Mouse (Mus musculus): ENCODE data around the gene Gm49393. TPM values are rescaled to one million over a fixed set of nuclear protein-coding genes. Genes with fewer than 3 reads are reported as not detected.
A peak's percentile ranks its signal among the peaks of the same experiment; 100 is the strongest.
"Not testable (repeated sequence)": the region's sequence is repeated elsewhere in the genome, so short reads cannot be mapped to it uniquely, and the experiment has no call there.

Gene Gm49393
- polyA plus RNA-seq, 1 experiment from 2014 or later, result not detected

GRCm38 (mm10) chr13:60897328-60897727 lies 38.1 kb downstream of the Gm49393 start, which contains the start of gene Ctla2b:
Gene Ctla2b, minus strand, starts transcription at chr13:60897447.
- no peak within 1 kb of the TSS for H3K4me2 ChIP-seq (replicated peaks; ENCODE audit: low read depth, low read length)
- no peak within 1 kb of the TSS for H3K4me3 ChIP-seq (ENCODE audit: low read depth, low read length)
- no peaks in the 10 kb centered on the region for H3K9me3 ChIP-seq (ENCODE audit: low read length)
- ATAC-seq (peak; percentile 98), DNase-seq (ENCODE audit: low spot score) (peak; percentile 68)
- peak within 1 kb of the TSS; percentile 16; the same call in 1 of the 2 replicates for H3K27ac ChIP-seq (ENCODE audit: low read length)
- no peak for TF ChIP-seq CTCF (IDR thresholded peaks at IDR 0.05)
- TF ChIP-seq EP300 (IDR thresholded peaks at IDR 0.05), result peak; percentile 99
- H3K36me3 ChIP-seq (ENCODE audit: insufficient read depth, low read length), result no peaks in the 10 kb centered on the region
- H3K9ac ChIP-seq (replicated peaks; ENCODE audit: low read depth), result no peak within 1 kb of the TSS
- H3K27me3 ChIP-seq (replicated peaks; ENCODE audit: insufficient read depth, low read length), result no peaks in the 10 kb centered on the region
- 49% methylated on average over 3 of the region's 3 CpGs for WGBS
- no peaks in the 10 kb centered on the region for H3K4me1 ChIP-seq (ENCODE audit: insufficient read depth, low read depth, low read length)

GRCm38 (mm10) chr13:60896794-60897193 lies 38.6 kb downstream of the Gm49393 start, which contains the start of gene Gm49392:
Gene Gm49392, minus strand, starts transcription at chr13:60896894.
- not testable (repeated sequence) for H3K4me3 ChIP-seq (ENCODE audit: low read depth, low read length); H3K9me3 ChIP-seq (ENCODE audit: low read length); H3K9ac ChIP-seq (replicated peaks; ENCODE audit: low read depth); DNase-seq (ENCODE audit: low spot score); ATAC-seq; H3K4me1 ChIP-seq (ENCODE audit: insufficient read depth, low read depth, low read length); H3K27me3 ChIP-seq (replicated peaks; ENCODE audit: insufficient read depth, low read length); H3K36me3 ChIP-seq (ENCODE audit: insufficient read depth, low read length); H3K4me2 ChIP-seq (replicated peaks; ENCODE audit: low read depth, low read length)
- peak within 1 kb of the TSS; percentile 16; the same call in 1 of the 2 replicates for H3K27ac ChIP-seq (ENCODE audit: low read length)
- WGBS, result 89% methylated on average over 7 of the region's 8 CpGs

GRCm38 (mm10) chr13:60895406-60896160 lies 39.8 kb downstream of the Gm49393 start:
- H3K4me1 ChIP-seq (ENCODE audit: insufficient read depth, low read depth, low read length), result no peaks in the 10 kb centered on the region
- no peak overlapping the region for H3K4me3 ChIP-seq (ENCODE audit: low read depth, low read length)
- no peak for TF ChIP-seq EP300 (IDR thresholded peaks at IDR 0.05)
- no peak for TF ChIP-seq CTCF (IDR thresholded peaks at IDR 0.05)
- ATAC-seq, result no peak
- no peak overlapping the region for H3K9ac ChIP-seq (replicated peaks; ENCODE audit: low read depth)
- no peaks in the 10 kb centered on the region for H3K36me3 ChIP-seq (ENCODE audit: insufficient read depth, low read length)
- H3K27ac ChIP-seq (ENCODE audit: low read length), result no peak overlapping the region
- H3K27me3 ChIP-seq (replicated peaks; ENCODE audit: insufficient read depth, low read length), result no peaks in the 10 kb centered on the region
- no peak for DNase-seq (ENCODE audit: low spot score)
- no peaks in the 10 kb centered on the region for H3K9me3 ChIP-seq (ENCODE audit: low read length)
- H3K4me2 ChIP-seq (replicated peaks; ENCODE audit: low read depth, low read length), result no peak overlapping the region

GRCm38 (mm10) chr13:60892301-60892700 lies 43.1 kb downstream of the Gm49393 start:
- Histone ChIP-seq H3K9me3 (ENCODE audit: low read length) (no peaks in the 10 kb centered on the region), H3K36me3 (ENCODE audit: insufficient read depth, low read length) (no peaks in the 10 kb centered on the region), H3K9ac (replicated peaks; ENCODE audit: low read depth) (no peak overlapping the region), H3K4me1 (ENCODE audit: insufficient read depth, low read depth, low read length) (no peaks in the 10 kb centered on the region), H3K27ac (ENCODE audit: low read length) (no peak overlapping the region), H3K4me3 (ENCODE audit: low read depth, low read length) (no peak overlapping the region), H3K27me3 (replicated peaks; ENCODE audit: insufficient read depth, low read length) (no peaks in the 10 kb centered on the region), H3K4me2 (replicated peaks; ENCODE audit: low read depth, low read length) (no peak overlapping the region)
- no peak for TF ChIP-seq EP300 (IDR thresholded peaks at IDR 0.05)
- TF ChIP-seq CTCF (IDR thresholded peaks at IDR 0.05), result no peak
- WGBS, result 67% methylated on average over 1 of the region's 1 CpGs
- DNase-seq (ENCODE audit: low spot score) (no peak), ATAC-seq (no peak)

GRCm38 (mm10) chr13:60864281-60864680 lies 71.1 kb downstream of the Gm49393 start, which contains the start of gene 4930486L24Rik:
Gene 4930486L24Rik, minus strand, starts transcription at chr13:60864475.
- Histone ChIP-seq H3K36me3 (ENCODE audit: insufficient read depth, low read length) (no peaks in the 10 kb centered on the region), H3K9ac (replicated peaks; ENCODE audit: low read depth) (no peak within 1 kb of the TSS), H3K4me1 (ENCODE audit: insufficient read depth, low read depth, low read length) (no peaks in the 10 kb centered on the region), H3K27me3 (replicated peaks; ENCODE audit: insufficient read depth, low read length) (no peaks in the 10 kb centered on the region), H3K4me3 (ENCODE audit: low read depth, low read length) (no peak within 1 kb of the TSS), H3K9me3 (ENCODE audit: low read length) (no peaks in the 10 kb centered on the region), H3K27ac (ENCODE audit: low read length) (no peak within 1 kb of the TSS), H3K4me2 (replicated peaks; ENCODE audit: low read depth, low read length) (no peak within 1 kb of the TSS)
- no peak for DNase-seq (ENCODE audit: low spot score)
- 54% methylated on average over 1 of the region's 1 CpGs for WGBS
- no peak for TF ChIP-seq EP300 (IDR thresholded peaks at IDR 0.05)
- TF ChIP-seq CTCF (IDR thresholded peaks at IDR 0.05), result no peak
- ATAC-seq, result no peak

- H3K9me3 ChIP-seq (ENCODE audit: low read length), result no peaks in the 10 kb centered on the region
Observed at GRCm38 (mm10) chr13:60848241-60849120, 86.9 kb downstream of the Gm49393 start.

More at GRCm38 (mm10) chr13:60848241-60849120, 86.9 kb downstream of the Gm49393 start:
- no peaks in the 10 kb centered on the region for H3K4me1 ChIP-seq (ENCODE audit: insufficient read depth, low read depth, low read length)
- no peaks in the 10 kb centered on the region for H3K27me3 ChIP-seq (replicated peaks; ENCODE audit: insufficient read depth, low read length)
- no peak for TF ChIP-seq CTCF (IDR thresholded peaks at IDR 0.05)
- peak; percentile 76 for TF ChIP-seq EP300 (IDR thresholded peaks at IDR 0.05)
- H3K27ac ChIP-seq (ENCODE audit: low read length), result peak overlapping the region; percentile 43; the same call in 1 of the 2 replicates
- H3K9ac ChIP-seq (replicated peaks; ENCODE audit: low read depth), result no peak overlapping the region
- H3K4me2 ChIP-seq (replicated peaks; ENCODE audit: low read depth, low read length), result no peak overlapping the region
- no peak overlapping the region for H3K4me3 ChIP-seq (ENCODE audit: low read depth, low read length)
- DNase-seq (ENCODE audit: low spot score), result peak; percentile 52
- 63% methylated on average over 4 of the region's 4 CpGs for WGBS
- peak; percentile 84 for ATAC-seq
- no peaks in the 10 kb centered on the region for H3K36me3 ChIP-seq (ENCODE audit: insufficient read depth, low read length)
